Mouse (Mus musculus) skeletal muscle tissue, adult 2 months (tissue): ENCODE data around the gene Tm6sf1.

Experiments used
- DNase-seq: peaks from one replicate; pipeline ENCODE4 v3.0.0-alpha.2; 2012; ENCODE audit warnings: low read depth, low spot score

Tm6sf1 gene

DNA sequence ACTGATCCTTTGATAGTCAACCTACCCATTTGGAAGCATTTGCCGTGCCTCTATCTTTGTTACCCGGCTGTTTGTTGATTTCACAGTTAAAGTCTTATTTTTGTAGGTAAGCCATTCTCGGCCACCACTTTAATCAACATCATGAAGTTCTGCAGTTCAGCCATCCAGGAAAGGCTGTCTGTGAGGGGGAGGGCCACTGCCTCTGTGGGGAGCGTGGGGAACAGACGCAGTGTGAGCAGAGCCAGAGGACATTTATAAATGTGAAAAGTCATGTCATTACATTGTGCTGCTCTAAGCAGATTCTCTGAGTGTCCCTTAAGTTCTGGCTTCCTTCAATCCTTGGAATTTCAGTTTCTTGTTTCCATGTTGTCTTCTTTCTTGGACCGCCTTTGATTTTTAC, 8.6 kb upstream of the Tm6sf1 start:
- no peak for DNase-seq

DNA sequence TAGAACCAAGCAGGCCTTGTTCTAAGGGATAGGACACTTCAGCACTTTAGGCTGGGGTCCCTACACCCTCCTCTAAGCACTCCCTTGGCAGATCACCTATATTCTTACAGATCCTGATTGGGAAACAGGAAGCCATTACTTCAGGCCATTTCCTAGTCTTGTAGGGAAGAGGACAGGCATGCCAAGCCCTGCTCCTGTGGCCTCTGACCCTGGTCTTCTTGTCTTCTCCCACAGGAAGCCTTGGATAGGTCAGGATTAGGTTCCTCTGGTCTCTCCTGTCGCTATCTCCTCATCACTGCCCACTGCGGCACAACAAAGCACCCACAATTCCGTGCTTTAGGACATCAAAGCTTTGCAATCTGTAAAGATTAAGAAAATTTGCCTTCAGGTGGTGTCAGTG, 7.1 kb upstream of the Tm6sf1 start:
- no peak for DNase-seq

DNA sequence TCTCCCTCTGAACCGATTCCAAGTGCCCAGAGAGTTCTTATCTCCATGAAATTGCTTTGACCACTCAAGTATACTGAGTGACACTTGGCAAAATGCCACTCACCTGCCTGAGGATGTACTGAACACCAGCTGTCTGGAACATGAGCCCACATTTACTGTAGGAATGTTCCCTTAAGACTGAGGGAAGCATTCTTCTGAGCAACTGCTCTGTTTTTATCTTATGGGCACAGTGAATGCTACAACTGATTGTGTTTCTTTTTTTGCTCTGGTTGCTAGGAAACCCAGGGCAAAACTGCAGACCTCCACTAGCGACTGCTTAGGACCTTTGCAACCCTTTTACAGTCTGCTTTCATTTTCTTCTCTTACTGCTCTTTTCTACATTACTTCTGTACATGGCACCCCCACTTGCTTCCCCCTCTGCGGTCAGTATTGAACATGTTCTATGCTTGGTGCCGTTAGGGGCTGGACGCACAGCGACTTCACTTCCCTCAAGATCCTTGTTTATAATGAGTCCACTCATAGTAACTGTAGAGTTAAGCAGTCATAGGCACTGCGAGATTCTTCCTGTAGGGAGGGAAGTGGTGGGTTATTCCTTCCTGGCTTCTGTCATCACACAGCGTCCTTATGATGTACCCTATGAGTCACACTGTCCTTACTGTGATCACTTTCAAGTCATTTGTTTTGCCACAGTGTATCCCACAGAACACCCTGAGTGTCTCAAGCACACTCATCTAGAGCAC, 4.1 kb upstream of the Tm6sf1 start:
- DNase-seq, result no peak

DNA sequence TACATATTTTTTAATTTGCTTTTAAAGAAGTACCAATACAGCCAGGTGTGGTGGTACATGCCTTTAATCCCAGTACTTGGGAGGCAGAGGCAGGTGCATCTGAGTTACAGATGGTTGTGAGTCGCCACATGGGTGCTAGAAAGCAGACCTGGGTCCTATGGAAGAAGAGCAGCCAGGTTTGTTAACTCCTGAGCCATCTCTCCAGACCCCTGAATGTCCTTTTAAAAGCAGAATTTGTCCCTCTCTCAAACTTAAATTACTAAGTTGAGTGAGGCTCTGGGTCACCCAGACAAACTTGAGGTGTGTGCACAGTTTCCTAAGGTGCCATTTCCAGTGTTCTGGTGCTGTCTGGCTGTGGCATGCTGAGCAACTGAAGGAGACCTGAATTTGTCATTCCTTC, 3.1 kb upstream of the Tm6sf1 start, which contains the start of gene Gm10160:
Gene Gm10160 (minus strand): TSS at position 101 of the 400 bp plus-strand sequence.
- no peak for DNase-seq

DNA sequence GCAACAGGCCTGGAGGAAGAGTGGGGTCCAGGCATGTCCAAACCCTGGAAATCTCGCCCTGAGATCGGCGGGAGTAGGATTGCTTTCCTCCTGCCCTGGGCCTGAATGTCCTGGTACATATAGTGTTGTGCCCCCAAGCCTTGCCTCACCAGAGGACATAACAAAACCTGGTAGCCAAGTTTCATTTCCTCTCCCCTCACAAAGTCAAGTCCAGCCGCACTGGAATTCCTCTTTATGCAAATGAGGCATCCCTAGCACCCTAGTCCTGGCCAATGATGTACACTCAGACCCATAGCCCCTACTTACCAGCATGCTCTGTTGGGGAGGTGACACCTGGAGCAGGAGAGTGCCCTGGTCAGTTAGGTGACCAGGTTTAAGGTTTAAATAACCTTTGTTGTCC, 2.6 kb upstream of the Tm6sf1 start:
- DNase-seq, result no peak

DNA sequence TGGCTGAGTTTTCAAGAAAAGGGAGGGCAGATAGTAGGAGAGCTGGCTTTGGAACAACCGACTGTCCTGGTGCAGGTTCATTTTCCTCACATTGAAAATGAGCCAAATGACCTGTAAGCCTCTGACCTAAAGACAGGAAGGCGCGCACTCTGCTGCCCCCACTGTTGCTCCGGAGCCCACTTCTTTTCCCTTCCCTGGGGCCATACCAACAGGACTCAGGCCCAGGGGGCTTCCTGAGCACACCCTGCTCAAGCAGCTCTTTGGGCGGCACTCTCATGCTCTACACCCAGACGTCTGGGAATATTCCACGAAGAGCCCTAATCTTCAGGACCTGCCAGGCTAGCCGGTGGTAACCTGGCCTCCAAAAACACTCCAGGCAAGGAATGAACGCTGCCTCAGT, 565 bp upstream of the Tm6sf1 start:
- no peak for DNase-seq

DNA sequence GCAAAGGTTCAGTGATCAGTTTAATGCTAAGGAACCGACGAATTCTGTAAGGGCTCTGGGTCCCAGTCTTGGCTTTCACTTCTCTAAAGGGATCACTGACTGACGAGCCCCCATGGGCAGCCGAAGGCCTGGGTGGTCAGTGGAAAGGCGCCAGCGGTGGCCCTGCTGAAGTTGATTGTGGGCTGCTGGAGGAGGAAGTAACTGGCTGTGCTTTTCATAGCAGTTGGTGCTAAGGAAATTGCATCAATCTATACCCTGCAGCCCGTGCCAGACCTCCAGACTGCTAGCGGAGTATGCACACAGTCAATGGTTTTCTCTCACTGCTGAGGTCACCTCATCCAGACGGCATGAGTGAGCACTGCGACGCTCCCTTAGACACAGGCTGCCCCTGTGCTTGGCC, 1.3 kb downstream of the Tm6sf1 start:
- DNase-seq, result peak; percentile 56

DNA sequence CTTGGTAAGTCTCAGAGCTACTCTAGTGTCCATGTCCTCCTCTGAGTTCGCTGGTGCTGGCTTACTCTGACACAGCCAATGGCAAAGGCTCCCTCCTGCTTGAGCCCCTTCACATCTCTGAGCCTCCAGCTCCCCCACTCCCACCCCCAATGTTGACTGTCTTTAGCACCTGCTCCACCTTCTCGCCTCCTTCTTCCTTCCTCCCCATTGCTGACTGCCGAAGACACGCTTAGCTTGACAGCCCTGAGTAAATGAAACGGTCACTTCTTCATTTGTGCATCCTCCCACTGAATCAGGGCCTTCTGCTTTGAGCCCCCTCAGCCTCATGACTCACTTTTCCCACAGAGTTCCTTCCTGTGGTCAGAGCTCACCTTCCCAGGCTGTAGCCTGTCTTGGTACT, 2.2 kb downstream of the Tm6sf1 start:
- DNase-seq, result no peak

DNA sequence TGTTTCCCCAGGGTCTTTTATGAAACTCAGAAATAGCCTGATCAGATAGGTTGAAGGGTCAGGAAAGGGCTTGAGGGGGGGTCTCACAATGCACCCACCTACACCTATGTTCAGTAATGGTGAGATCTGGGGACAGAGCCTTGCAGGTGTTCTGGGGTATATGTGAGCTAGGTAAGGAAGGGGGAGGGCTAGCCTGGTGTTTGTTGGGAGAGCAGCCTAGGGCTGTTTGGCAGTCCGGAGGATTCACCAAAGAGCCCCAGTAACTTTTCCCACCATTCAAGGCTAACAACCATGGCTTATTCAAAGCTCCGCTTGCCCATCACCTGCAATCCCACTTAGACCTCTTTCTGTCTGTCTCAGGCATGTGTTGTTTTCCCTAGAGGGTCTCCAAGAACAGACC, 2.7 kb downstream of the Tm6sf1 start:
- no peak for DNase-seq

DNA sequence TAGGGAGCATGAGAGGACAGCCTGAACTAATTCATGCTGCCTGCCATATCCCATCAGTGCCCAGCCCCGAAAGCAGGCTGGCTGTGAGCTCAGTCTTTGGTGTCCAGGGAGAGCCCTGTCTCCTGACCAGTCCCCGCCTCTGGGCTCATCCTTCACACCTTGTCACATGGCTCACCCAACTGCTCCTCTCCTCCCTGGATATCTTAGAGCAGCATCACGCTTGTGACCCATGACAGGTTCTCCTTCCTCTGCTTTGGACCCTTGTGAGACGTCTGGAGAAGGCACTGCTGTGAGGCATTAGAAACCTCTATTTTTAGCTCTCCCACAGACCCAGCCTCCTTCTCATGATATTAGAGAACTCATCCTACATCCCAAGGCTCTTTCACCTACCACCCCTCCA, 3.1 kb downstream of the Tm6sf1 start:
- no peak for DNase-seq

DNA sequence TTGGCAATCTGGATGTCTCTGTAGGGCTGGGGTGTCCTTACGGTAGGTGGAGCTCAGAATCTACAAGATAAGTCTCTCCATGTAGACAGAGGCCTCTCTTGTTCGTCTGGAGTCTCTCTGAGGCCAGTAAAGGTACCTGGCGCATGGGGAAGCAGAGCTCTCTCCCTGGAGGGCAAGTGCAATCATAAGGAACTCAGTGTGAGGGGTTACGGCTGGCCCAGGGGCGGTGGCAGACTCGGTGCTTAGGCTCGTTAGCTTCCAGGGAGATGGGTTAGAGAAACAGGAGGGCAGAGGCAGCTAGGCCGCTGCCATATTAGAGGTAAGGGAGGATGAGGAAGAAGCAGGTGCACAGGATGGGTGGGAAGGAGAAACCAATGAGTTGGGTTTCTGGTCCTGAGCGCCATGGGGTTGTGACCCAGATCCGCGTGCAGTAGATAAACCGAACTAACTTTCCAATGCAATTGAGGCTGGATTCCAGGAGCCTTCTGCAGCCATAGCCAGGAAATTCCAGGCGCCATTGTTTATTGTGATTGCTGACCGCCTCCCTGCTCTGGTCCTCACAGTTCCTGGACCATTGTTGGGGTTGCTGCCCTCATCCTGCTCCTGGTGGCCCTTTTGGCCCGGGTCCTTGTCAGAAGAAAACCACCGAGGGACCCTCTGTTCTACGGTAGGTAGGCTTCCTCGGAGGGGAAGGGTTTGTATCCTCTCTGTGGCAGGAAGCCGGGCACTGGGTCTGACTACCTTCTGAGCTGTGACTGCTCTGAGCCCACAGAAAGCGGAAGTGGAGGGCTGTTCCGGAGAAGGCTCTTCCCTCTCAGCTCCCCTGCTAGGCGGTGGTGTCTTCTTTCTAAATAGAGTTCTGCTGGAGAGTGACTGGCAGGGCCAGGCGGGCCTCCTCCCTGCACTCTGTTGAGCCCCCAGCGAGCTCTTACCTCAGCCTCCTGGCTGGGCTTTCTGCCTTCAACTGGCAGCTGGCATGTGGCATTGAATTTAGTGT, 4.1 kb downstream of the Tm6sf1 start:
- peak; percentile 62 for DNase-seq

DNA sequence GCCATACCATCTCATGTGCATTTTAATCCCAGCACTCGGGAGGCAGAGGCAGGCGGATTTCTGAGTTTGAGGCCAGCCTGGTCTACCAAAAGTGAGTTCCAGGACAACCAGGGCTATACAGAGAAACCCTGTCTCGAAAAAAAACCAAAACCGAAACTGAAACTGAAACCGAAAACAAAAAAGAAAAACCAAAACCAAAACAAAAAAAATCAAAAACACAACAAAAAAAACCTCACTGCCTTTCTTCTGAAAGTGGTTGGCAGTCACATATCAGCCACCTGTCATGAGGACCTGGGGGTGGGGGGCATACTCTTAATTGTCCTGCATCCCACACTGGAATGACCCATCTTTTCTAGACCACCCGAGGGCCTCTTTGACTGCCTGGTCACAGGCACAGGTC, 5.8 kb downstream of the Tm6sf1 start:
- no peak for DNase-seq

DNA sequence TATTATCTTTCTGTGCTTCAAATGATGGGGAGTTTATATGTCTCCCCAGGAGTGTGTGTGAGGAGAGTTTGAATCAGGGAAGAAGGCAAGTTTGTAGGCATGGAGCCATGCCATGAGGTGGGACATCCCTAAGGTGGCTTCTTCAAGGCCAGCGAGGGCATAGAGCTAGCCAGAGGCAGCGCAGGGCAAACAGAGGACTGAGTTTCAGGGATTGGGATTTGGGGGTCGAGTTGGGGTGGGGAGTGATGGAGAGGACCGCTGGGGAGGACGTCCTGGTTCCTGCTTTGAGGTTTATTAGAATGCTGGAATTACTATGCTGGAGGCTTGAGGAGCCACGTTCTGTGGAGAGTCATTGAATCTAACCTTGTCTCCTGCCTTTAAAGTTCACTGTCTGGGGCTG, 7.1 kb downstream of the Tm6sf1 start:
- DNase-seq, result no peak

DNA sequence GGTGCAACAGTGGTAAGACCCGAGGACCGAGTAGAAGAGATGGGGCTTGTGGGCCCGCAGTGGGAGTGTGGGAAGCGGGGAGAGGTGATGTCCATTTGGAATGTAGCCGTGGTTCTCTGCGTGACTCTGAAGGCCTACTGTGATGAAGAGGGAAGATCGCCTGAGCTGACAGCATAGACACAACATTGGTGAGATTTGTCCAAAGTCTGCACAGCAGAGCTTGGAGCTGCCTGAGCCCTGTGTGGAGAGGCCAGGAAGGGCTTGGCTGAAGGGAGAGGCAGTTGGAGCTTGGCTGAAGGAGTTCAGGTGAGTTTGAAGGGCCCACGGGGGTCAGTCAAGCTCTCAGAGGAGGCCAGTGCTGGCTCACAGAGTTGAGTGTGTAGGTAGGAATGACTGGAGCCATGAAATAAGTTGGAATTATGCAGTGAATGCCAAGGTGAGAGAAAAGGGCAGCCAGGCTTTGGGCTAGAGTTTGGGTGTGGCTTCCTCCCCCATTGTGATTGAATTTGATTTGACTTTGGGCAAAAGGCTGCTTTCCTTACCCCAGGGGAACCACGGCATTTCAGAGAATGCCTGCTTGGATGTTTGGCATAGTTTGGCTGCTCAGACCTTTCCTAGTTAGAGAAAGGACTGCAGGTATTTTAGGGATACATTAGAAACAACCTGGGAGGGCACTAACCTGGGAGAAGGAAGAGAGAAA, 8.6 kb downstream of the Tm6sf1 start:
- DNase-seq, result no peak

DNA sequence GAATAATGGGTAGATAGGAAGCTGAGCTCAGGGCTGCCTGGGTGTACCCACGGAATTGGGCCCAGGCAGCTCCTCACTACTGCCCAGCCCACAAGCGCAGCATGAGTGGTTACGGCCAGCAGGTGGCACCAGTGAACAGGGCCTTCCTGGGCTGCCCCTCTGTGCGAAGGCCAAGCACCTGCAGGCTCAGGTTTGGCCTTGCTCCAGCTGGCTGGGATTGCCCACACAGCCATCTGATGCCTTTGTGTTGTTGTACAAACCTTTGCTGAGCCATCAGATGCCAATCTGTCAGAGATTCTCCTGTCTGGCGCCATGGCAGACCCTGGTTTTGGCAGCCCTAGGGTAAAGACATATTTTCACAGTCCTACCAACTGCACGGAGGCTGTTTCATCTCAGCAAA, 9.4 kb downstream of the Tm6sf1 start:
- peak; percentile 50 for DNase-seq

DNA sequence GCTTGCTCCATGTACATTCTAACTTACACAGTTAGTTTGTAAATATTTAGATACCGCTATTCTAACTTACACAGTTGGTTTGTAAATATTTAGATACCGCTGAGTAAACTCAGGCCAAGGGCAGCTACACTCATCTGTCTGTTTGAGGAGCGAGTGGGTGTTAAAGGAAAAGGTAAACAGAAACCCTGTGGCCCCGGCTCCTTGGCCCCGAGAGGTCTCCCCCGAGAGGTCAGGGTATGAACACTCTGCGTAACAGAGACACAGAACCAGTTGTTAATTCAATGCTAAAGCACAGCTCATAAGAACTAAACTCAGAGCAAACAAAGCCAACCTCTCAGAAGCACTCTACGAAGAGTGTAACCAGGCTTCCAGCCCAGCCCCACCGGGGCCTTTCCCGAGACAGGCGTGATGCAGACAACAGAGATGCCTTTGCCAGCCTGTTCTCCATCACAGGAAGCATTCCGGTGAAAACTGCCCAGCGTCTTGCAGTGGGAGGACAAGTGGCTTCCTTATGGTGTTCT, 13.8 kb downstream of the Tm6sf1 start:
- no peak for DNase-seq

DNA sequence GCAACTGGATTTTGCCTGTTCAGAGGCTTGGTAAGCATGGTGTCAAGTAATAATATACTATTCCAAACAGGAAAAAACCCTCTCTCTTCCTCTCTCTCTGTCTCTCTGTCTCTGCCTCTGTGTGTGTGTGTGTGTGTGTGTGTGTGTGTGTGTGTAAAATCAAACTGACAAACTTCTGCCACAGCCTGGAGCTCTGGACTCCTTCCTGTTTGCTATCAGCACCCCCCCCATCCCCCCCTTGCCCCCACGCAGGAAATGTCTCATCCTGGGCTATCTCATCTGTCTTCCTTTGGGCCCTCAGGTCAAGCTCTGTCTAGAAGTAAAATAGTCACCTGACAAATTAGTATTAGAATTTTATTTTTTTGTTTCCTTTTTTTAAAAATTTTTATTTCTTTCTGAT, 15.0 kb downstream of the Tm6sf1 start:
- no peak for DNase-seq

DNA sequence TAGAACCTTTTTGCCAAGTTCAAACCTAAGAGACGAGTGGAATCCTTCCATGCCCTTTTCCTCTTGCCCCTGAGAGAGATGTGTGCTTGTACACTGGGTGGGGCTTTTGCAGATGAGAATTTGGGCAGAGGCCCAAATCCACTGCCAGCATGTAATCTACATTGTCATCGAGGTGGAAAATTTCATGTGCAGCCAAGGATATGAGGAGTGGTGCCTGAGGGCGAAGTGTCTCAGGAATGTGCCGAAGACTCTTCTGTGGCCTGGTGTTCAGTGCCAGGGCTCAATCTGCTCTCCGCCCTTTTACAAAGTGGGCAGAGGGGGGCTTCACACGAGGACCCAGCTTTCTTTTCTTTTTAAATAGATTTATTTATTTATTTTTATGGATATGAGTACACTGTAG, 15.8 kb downstream of the Tm6sf1 start:
- no peak for DNase-seq

DNA sequence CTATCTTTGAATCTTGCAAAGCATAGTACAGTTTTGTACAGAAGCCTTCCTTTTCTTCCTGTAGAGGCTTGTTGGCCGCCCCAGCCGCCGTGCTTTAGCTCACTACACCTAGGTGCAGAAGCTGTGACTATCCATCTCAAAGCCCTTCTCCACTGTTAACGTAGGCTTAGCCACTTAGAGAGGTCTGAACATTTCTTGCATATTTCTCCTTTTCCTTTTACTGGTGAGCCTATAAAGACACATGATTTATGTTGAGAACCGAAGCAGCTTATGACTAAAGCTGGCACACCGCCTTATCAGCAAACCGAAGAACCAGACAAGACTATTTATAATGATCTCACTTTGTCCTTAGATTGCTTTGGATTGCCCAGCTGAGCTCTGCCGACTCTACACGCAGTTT, 16.6 kb downstream of the Tm6sf1 start:
- DNase-seq, result no peak

DNA sequence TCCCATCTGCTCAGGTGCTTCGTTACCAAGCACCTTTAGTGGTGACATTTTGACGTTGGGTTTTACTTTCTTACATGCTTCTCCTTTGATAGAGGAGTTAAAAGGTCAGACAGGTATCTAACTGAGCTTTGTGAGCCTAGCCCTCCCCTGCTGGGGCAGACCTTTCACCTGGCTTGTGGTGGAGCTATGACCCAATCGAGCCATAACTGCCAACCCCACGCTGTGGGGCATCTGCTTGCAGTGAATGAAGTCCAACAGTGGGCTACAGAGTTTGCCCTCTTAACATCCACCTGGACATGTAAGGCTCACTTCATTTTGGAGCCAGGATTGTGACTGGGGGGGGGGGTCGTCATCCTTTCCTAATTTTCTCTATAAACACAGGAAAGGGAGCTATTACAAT, 21.5 kb downstream of the Tm6sf1 start:
- DNase-seq, result no peak

DNA sequence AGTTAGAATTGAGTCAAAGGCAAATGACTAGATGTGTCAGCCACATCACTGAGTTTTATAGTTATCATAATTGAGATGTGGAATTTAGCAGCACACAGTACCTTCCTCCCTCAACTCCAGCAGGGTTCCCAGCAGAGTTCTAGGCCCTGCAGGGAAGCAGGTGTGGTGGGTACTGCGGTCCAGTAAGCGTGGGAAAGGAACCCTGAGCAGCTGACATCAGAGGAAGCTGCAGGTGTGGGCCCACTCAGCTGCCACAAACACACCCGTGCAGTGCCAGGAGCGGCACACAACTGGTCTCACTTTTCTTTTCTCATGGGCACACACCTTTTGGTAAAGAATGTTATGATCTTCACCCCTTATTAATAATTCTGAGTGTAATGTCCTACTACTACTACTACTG, 22.0 kb downstream of the Tm6sf1 start:
- DNase-seq, result no peak

DNA sequence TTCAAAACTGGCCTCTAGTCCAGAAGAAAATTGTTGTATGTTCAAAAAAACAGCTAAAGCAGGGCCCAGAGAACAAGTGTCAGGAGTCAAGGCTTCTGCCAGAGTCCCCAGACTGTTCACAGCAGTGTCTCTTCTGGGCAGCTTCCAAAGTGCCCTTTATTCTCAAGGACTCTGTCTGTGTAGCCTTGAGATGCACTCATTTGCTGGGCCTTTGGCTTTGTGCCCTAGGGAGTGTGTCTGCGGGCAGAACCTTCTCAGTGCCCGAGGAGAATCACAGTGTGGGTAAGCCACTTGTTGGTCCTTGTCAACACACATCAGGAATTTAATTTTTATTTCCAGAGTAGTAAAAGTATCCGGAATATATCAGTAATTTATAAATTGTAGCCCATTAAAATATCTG, 22.8 kb downstream of the Tm6sf1 start:
- DNase-seq, result no peak
